Mouse (Mus musculus) stomach, embryonic 16.5 days (tissue): ENCODE results near the gene Tmem243. TPM values are rescaled to one million over a fixed set of nuclear protein-coding genes. Genes with fewer than 3 reads are reported as not detected.

Source experiments
- ATAC-seq: fragments of 200-750 bp; cut with Nextera tagmentation; 2 replicates; pipeline ENCODE4 v1.8.0; 2017; ENCODE audit warnings: moderate number of reproducible peaks, moderate TSS enrichment; ENCODE audit not compliant: insufficient read depth, low FRiP score
- H3K27ac ChIP-seq: fragments of 300-500 bp; sonication (generic); 2 replicates; pipeline ENCODE4 v1.5.1; 2014; ENCODE audit warnings: low read length
- H3K27me3 ChIP-seq: fragments of 300-500 bp; sonication (generic); 2 replicates; pipeline ENCODE4 v1.6.1; 2014; ENCODE audit warnings: low read length, control low read depth, mixed read lengths; ENCODE audit not compliant: control insufficient read depth, insufficient read depth
- H3K36me3 ChIP-seq: fragments of 300-500 bp; sonication (generic); 2 replicates; pipeline ENCODE4 v1.6.1; 2014; ENCODE audit warnings: low read length; ENCODE audit not compliant: control insufficient read depth, insufficient read depth
- H3K4me1 ChIP-seq: fragments of 300-500 bp; sonication (generic); 2 replicates; pipeline ENCODE4 v1.6.1; 2014; ENCODE audit warnings: low read length, control low read depth, mixed read lengths; ENCODE audit not compliant: control insufficient read depth, insufficient read depth
- H3K4me2 ChIP-seq: fragments of 300-500 bp; sonication (generic); 2 replicates; pipeline ENCODE4 v1.6.1; 2014; ENCODE audit warnings: low read depth, low read length, mixed read lengths
- H3K4me3 ChIP-seq: fragments of 300-500 bp; sonication (generic); replicated peaks from 2 replicates; pipeline ENCODE4 v1.5.1; 2014; ENCODE audit warnings: mild to moderate bottlenecking, low read length
- H3K9ac ChIP-seq: fragments of 300-500 bp; sonication (generic); 2 replicates; pipeline ENCODE4 v1.6.1; 2014; ENCODE audit warnings: low read length
- H3K9me3 ChIP-seq: fragments of 300-500 bp; sonication (generic); replicated peaks from 2 replicates; pipeline ENCODE4 v1.6.1; 2016; ENCODE audit warnings: low read length, control low read depth; ENCODE audit not compliant: control insufficient read depth
- WGBS: fragments of 180-500 bp; shearing (Covaris S2); extraction: QIAGEN DNeasy Blood & Tissue Kit; methylation state at CpG from one replicate; pipeline ENCODE4 v1.1.7; 2014; 5-methylcytosine and 5-hydroxymethylcytosine counted together
- polyA plus RNA-seq: library from polyadenylated mRNA; unstranded; fragments of >200 nt; fragmentation: Nextera tagmentation; extraction: Ambion mirVana; gene quantifications from 2 replicates; pipeline ENCODE4 v1.2.1, GENCODE M21; 2015

The Tmem243 gene
- polyA plus RNA-seq, 1 experiment from 2014 or later: 7.9 TPM

GRCm38 (mm10) chr5:9102696-9103095 is 2.2 kb downstream of the Tmem243 start:
- Histone ChIP-seq H3K9ac (no peak overlapping the region), H3K27me3 (no peaks in the 10 kb centered on the region), H3K9me3 (no peaks in the 10 kb centered on the region), H3K27ac (no peak overlapping the region), H3K36me3 (no peaks in the 10 kb centered on the region), H3K4me1 (0 out of 2 replicates have a peak, but pooled peaks cover 3% of the 10 kb centered on the region), H3K4me3 (no peak overlapping the region), H3K4me2 (no peak overlapping the region)
- 89% methylated on average over 2 of the region's 2 CpGs for WGBS
- ATAC-seq: no peak

- ATAC-seq: no peak
- 69% methylated on average over 8 of the region's 8 CpGs for WGBS
- 0 out of 2 replicates have a peak, but pooled peaks cover 3% of the 10 kb centered on the region for H3K4me1 ChIP-seq
- no peak overlapping the region for H3K4me2 ChIP-seq
- H3K9me3 ChIP-seq: no peaks in the 10 kb centered on the region
- no peaks in the 10 kb centered on the region for H3K27me3 ChIP-seq
- no peak overlapping the region for H3K27ac ChIP-seq
- no peak overlapping the region for H3K9ac ChIP-seq
- no peak overlapping the region for H3K4me3 ChIP-seq
- H3K36me3 ChIP-seq: no peaks in the 10 kb centered on the region
Measured at GRCm38 (mm10) chr5:9103958-9104357, 3.5 kb downstream of the Tmem243 start.

GRCm38 (mm10) chr5:9106806-9107205 is 6.3 kb downstream of the Tmem243 start:
- H3K9me3 ChIP-seq: no peaks in the 10 kb centered on the region
- no peak overlapping the region for H3K4me2 ChIP-seq
- H3K4me1 ChIP-seq: no peaks in the 10 kb centered on the region
- no peak for ATAC-seq
- H3K4me3 ChIP-seq: no peak overlapping the region
- no peak overlapping the region for H3K27ac ChIP-seq
- H3K27me3 ChIP-seq: no peaks in the 10 kb centered on the region
- no peaks in the 10 kb centered on the region for H3K36me3 ChIP-seq
- no peak overlapping the region for H3K9ac ChIP-seq
- WGBS: 77% methylated on average over 6 of the region's 6 CpGs

GRCm38 (mm10) chr5:9107296-9108089 is 7.0 kb downstream of the Tmem243 start:
- H3K4me2 ChIP-seq: no peak overlapping the region
- H3K9ac ChIP-seq: no peak overlapping the region
- no peaks in the 10 kb centered on the region for H3K36me3 ChIP-seq
- WGBS: 71% methylated on average over 8 of the region's 8 CpGs
- no peak for ATAC-seq
- H3K27me3 ChIP-seq: no peaks in the 10 kb centered on the region
- H3K27ac ChIP-seq: no peak overlapping the region
- no peaks in the 10 kb centered on the region for H3K4me1 ChIP-seq
- no peak overlapping the region for H3K4me3 ChIP-seq
- no peaks in the 10 kb centered on the region for H3K9me3 ChIP-seq

- WGBS: 72% methylated on average over 5 of the region's 5 CpGs
- ATAC-seq: peak; percentile 31; the same call in 1 of the 2 replicates
- H3K4me2 ChIP-seq: no peak overlapping the region
Measured at GRCm38 (mm10) chr5:9108490-9108889, 8.0 kb downstream of the Tmem243 start.

GRCm38 (mm10) chr5:9109582-9109981 is 9.1 kb downstream of the Tmem243 start:
- no peak for ATAC-seq

More at GRCm38 (mm10) chr5:9108490-9108889, 8.0 kb downstream of the Tmem243 start:
- Histone ChIP-seq H3K9me3 (no peaks in the 10 kb centered on the region), H3K9ac (no peak overlapping the region), H3K4me3 (no peak overlapping the region), H3K36me3 (no peaks in the 10 kb centered on the region), H3K4me1 (no peaks in the 10 kb centered on the region), H3K27ac (no peak overlapping the region), H3K27me3 (no peaks in the 10 kb centered on the region)

GRCm38 (mm10) chr5:9111285-9111684 is 10.8 kb downstream of the Tmem243 start:
- Histone ChIP-seq H3K4me1 (no peaks in the 10 kb centered on the region), H3K9me3 (no peaks in the 10 kb centered on the region), H3K27me3 (no peaks in the 10 kb centered on the region), H3K4me3 (no peak overlapping the region), H3K36me3 (no peaks in the 10 kb centered on the region), H3K4me2 (no peak overlapping the region), H3K9ac (no peak overlapping the region), H3K27ac (no peak overlapping the region)
- no peak for ATAC-seq
- WGBS: 65% methylated on average over 2 of the region's 2 CpGs

More at GRCm38 (mm10) chr5:9109582-9109981, 9.1 kb downstream of the Tmem243 start:
- Histone ChIP-seq H3K27me3 (no peaks in the 10 kb centered on the region), H3K36me3 (no peaks in the 10 kb centered on the region), H3K9ac (no peak overlapping the region), H3K27ac (no peak overlapping the region), H3K4me3 (no peak overlapping the region), H3K4me2 (no peak overlapping the region), H3K4me1 (no peaks in the 10 kb centered on the region), H3K9me3 (no peaks in the 10 kb centered on the region)

GRCm38 (mm10) chr5:9111759-9112158 is 11.3 kb downstream of the Tmem243 start:
- no peak overlapping the region for H3K4me3 ChIP-seq
- no peak overlapping the region for H3K27ac ChIP-seq
- no peak overlapping the region for H3K9ac ChIP-seq
- no peaks in the 10 kb centered on the region for H3K36me3 ChIP-seq
- WGBS: 10% methylated on average over 5 of the region's 5 CpGs
- no peaks in the 10 kb centered on the region for H3K4me1 ChIP-seq
- ATAC-seq: peak; percentile 57
- H3K9me3 ChIP-seq: no peaks in the 10 kb centered on the region
- no peak overlapping the region for H3K4me2 ChIP-seq
- no peaks in the 10 kb centered on the region for H3K27me3 ChIP-seq

GRCm38 (mm10) chr5:9114162-9114561 is 13.7 kb downstream of the Tmem243 start:
- ATAC-seq: no peak

More at GRCm38 (mm10) chr5:9114162-9114561, 13.7 kb downstream of the Tmem243 start:
- Histone ChIP-seq H3K4me2 (no peak overlapping the region), H3K36me3 (peaks cover 2% of the 10 kb centered on the region; the same call in 1 of the 2 replicates), H3K4me3 (no peak overlapping the region), H3K27ac (no peak overlapping the region), H3K27me3 (no peaks in the 10 kb centered on the region), H3K9me3 (no peaks in the 10 kb centered on the region), H3K9ac (no peak overlapping the region), H3K4me1 (no peaks in the 10 kb centered on the region)
- WGBS: 44% methylated on average over 6 of the region's 6 CpGs
